Mouse (Mus musculus): ENCODE results near the gene Tanc1. TPM values are rescaled to one million over a fixed set of nuclear protein-coding genes. Genes with fewer than 3 reads are reported as not detected.

Tanc1 gene
- polyA plus RNA-seq, 1 experiment = not detected

- H3K4me3 ChIP-seq (ENCODE audit: insufficient read depth, low read depth, low read length) = no peak overlapping the region
These were observed 218.3 kb downstream of the Tanc1 start for GRCm38 (mm10) chr2:59830151-59830550.

GRCm38 (mm10) chr2:59830940-59831339, 219.1 kb downstream of the Tanc1 start:
- WGBS = 92% methylated on average over 5 of the region's 5 CpGs

More at GRCm38 (mm10) chr2:59830151-59830550, 218.3 kb downstream of the Tanc1 start:
- H3K4me1 ChIP-seq (ENCODE audit: control insufficient read depth, insufficient read depth, low read length) = peaks cover 21% of the 10 kb centered on the region
- no peak for TF ChIP-seq POLR2A (IDR thresholded peaks at IDR 0.05; ENCODE audit: insufficient read depth, low read depth, low read length)
- no peak for TF ChIP-seq CTCF (IDR thresholded peaks at IDR 0.05; ENCODE audit: insufficient read depth, low read depth, low read length)
- no peak overlapping the region for H3K27ac ChIP-seq (ENCODE audit: insufficient read depth, low read depth, low read length)
- 74% methylated on average over 9 of the region's 9 CpGs for WGBS

GRCm38 (mm10) chr2:59831831-59832230, 220.0 kb downstream of the Tanc1 start:
- WGBS = 91% methylated on average over 7 of the region's 7 CpGs
- TF ChIP-seq POLR2A (IDR thresholded peaks at IDR 0.05; ENCODE audit: insufficient read depth, low read depth, low read length) (no peak), CTCF (IDR thresholded peaks at IDR 0.05; ENCODE audit: insufficient read depth, low read depth, low read length) (no peak)

More at GRCm38 (mm10) chr2:59830940-59831339, 219.1 kb downstream of the Tanc1 start:
- Histone ChIP-seq H3K4me3 (ENCODE audit: insufficient read depth, low read depth, low read length) (no peak overlapping the region), H3K27ac (ENCODE audit: insufficient read depth, low read depth, low read length) (no peak overlapping the region), H3K4me1 (ENCODE audit: control insufficient read depth, insufficient read depth, low read length) (peaks cover 21% of the 10 kb centered on the region)
- TF ChIP-seq POLR2A (IDR thresholded peaks at IDR 0.05; ENCODE audit: insufficient read depth, low read depth, low read length) (no peak), CTCF (IDR thresholded peaks at IDR 0.05; ENCODE audit: insufficient read depth, low read depth, low read length) (no peak)

GRCm38 (mm10) chr2:59838825-59839224, 227.0 kb downstream of the Tanc1 start:
- Histone ChIP-seq H3K4me3 (ENCODE audit: insufficient read depth, low read depth, low read length) (no peak overlapping the region), H3K27ac (ENCODE audit: insufficient read depth, low read depth, low read length) (no peak overlapping the region), H3K4me1 (ENCODE audit: control insufficient read depth, insufficient read depth, low read length) (peaks cover 15% of the 10 kb centered on the region)
- 90% methylated on average over 8 of the region's 8 CpGs for WGBS
- TF ChIP-seq CTCF (IDR thresholded peaks at IDR 0.05; ENCODE audit: insufficient read depth, low read depth, low read length) (no peak), POLR2A (IDR thresholded peaks at IDR 0.05; ENCODE audit: insufficient read depth, low read depth, low read length) (no peak)

More at GRCm38 (mm10) chr2:59831831-59832230, 220.0 kb downstream of the Tanc1 start:
- Histone ChIP-seq H3K27ac (ENCODE audit: insufficient read depth, low read depth, low read length) (no peak overlapping the region), H3K4me1 (ENCODE audit: control insufficient read depth, insufficient read depth, low read length) (peaks cover 21% of the 10 kb centered on the region), H3K4me3 (ENCODE audit: insufficient read depth, low read depth, low read length) (no peak overlapping the region)

- peaks cover 15% of the 10 kb centered on the region for H3K4me1 ChIP-seq (ENCODE audit: control insufficient read depth, insufficient read depth, low read length)
- no peak for TF ChIP-seq POLR2A (IDR thresholded peaks at IDR 0.05; ENCODE audit: insufficient read depth, low read depth, low read length)
- TF ChIP-seq CTCF (IDR thresholded peaks at IDR 0.05; ENCODE audit: insufficient read depth, low read depth, low read length) = no peak
- H3K4me3 ChIP-seq (ENCODE audit: insufficient read depth, low read depth, low read length) = no peak overlapping the region
- H3K27ac ChIP-seq (ENCODE audit: insufficient read depth, low read depth, low read length) = no peak overlapping the region
- WGBS = 84% methylated on average over 2 of the region's 2 CpGs
These were observed 227.9 kb downstream of the Tanc1 start for GRCm38 (mm10) chr2:59839755-59840154.

GRCm38 (mm10) chr2:59840191-59840590, 228.3 kb downstream of the Tanc1 start:
- Histone ChIP-seq H3K4me1 (ENCODE audit: control insufficient read depth, insufficient read depth, low read length) (peaks cover 15% of the 10 kb centered on the region), H3K27ac (ENCODE audit: insufficient read depth, low read depth, low read length) (no peak overlapping the region), H3K4me3 (ENCODE audit: insufficient read depth, low read depth, low read length) (no peak overlapping the region)
- TF ChIP-seq POLR2A (IDR thresholded peaks at IDR 0.05; ENCODE audit: insufficient read depth, low read depth, low read length) (no peak), CTCF (IDR thresholded peaks at IDR 0.05; ENCODE audit: insufficient read depth, low read depth, low read length) (no peak)
- 44% methylated on average over 4 of the region's 4 CpGs for WGBS

- 70% methylated on average over 12 of the region's 12 CpGs for WGBS
- TF ChIP-seq POLR2A (IDR thresholded peaks at IDR 0.05; ENCODE audit: insufficient read depth, low read depth, low read length) (no peak), CTCF (IDR thresholded peaks at IDR 0.05; ENCODE audit: insufficient read depth, low read depth, low read length) (no peak)
- no peak overlapping the region for H3K27ac ChIP-seq (ENCODE audit: insufficient read depth, low read depth, low read length)
- H3K4me3 ChIP-seq (ENCODE audit: insufficient read depth, low read depth, low read length) = no peak overlapping the region
- peaks cover 15% of the 10 kb centered on the region for H3K4me1 ChIP-seq (ENCODE audit: control insufficient read depth, insufficient read depth, low read length)
These were observed 229.5 kb downstream of the Tanc1 start for GRCm38 (mm10) chr2:59841189-59841939.

- Histone ChIP-seq H3K4me3 (ENCODE audit: insufficient read depth, low read depth, low read length) (no peak overlapping the region), H3K27ac (ENCODE audit: insufficient read depth, low read depth, low read length) (no peak overlapping the region), H3K4me1 (ENCODE audit: control insufficient read depth, insufficient read depth, low read length) (peaks cover 15% of the 10 kb centered on the region)
- TF ChIP-seq POLR2A (IDR thresholded peaks at IDR 0.05; ENCODE audit: insufficient read depth, low read depth, low read length) (no peak), CTCF (IDR thresholded peaks at IDR 0.05; ENCODE audit: insufficient read depth, low read depth, low read length) (no peak)
- WGBS = 76% methylated on average over 11 of the region's 11 CpGs
These were observed 230.1 kb downstream of the Tanc1 start for GRCm38 (mm10) chr2:59841944-59842343.

GRCm38 (mm10) chr2:59842556-59843008, 230.7 kb downstream of the Tanc1 start:
- TF ChIP-seq POLR2A (IDR thresholded peaks at IDR 0.05; ENCODE audit: insufficient read depth, low read depth, low read length) (no peak), CTCF (IDR thresholded peaks at IDR 0.05; ENCODE audit: insufficient read depth, low read depth, low read length) (no peak)
- Histone ChIP-seq H3K4me3 (ENCODE audit: insufficient read depth, low read depth, low read length) (no peak overlapping the region), H3K4me1 (ENCODE audit: control insufficient read depth, insufficient read depth, low read length) (peaks cover 15% of the 10 kb centered on the region), H3K27ac (ENCODE audit: insufficient read depth, low read depth, low read length) (no peak overlapping the region)
- WGBS = 94% methylated on average over 6 of the region's 6 CpGs
